Mouse (Mus musculus) MEL (cell line): ENCODE measurements around the gene Arhgap45. TPM values are rescaled to one million over a fixed set of nuclear protein-coding genes. Genes with fewer than 3 reads are reported as not detected.
A peak's percentile ranks its signal among the peaks of the same experiment; 100 is the strongest.

Source experiments
- DNase-seq: peaks from one replicate; pipeline ENCODE4 v3.0.0; 2011; ENCODE audit warnings: low read depth, low spot score
- H3K27ac ChIP-seq: 2 replicates; pipeline ENCODE4 v1.5.1; 2012; ENCODE audit warnings: low read depth, mild to moderate bottlenecking, control low read depth, low read length, moderate library complexity; ENCODE audit not compliant: control insufficient read depth
- H3K27me3 ChIP-seq, 2 experiments: fragments of 150-350 bp in 1 of 2; sonication (generic) in 1 of 2; 2 replicates each; pipeline ENCODE4 v1.6.1; 2012; ENCODE audit warnings: low read length in 2 of 2, mild to moderate bottlenecking in 2 of 2, improper control_type of control experiment in 1 of 2, moderate library complexity in 1 of 2; ENCODE audit not compliant: insufficient read depth in 2 of 2, control insufficient read depth in 1 of 2
- H3K36me3 ChIP-seq, 2 experiments: 2 replicates each; pipeline ENCODE4 v1.6.1; 2012 to 2014; ENCODE audit warnings: low read length in 2 of 2, improper control_type of control experiment in 1 of 2, inconsistent platforms in 1 of 2, mild to moderate bottlenecking in 1 of 2; ENCODE audit not compliant: insufficient read depth in 2 of 2, control insufficient read depth in 1 of 2
- H3K4me1 ChIP-seq, 2 experiments: fragments of 150-350 bp in 1 of 2; sonication (generic) in 1 of 2; 2 replicates each; pipeline ENCODE4 v1.6.1; 2012; ENCODE audit warnings: low read length in 2 of 2, improper control_type of control experiment in 1 of 2, mild to moderate bottlenecking in 1 of 2; ENCODE audit not compliant: insufficient read depth in 2 of 2, control insufficient read depth in 1 of 2
- H3K4me3 ChIP-seq, 2 experiments: fragments of 150-350 bp in 1 of 2; sonication (generic) in 1 of 2; 2 replicates each; pipeline ENCODE4 v1.5.1; 2012; ENCODE audit warnings: low read depth in 2 of 2, low read length in 2 of 2, mild to moderate bottlenecking in 2 of 2, moderate library complexity in 2 of 2, control low read depth in 1 of 2, improper control_type of control experiment in 1 of 2; ENCODE audit not compliant: control insufficient read depth in 1 of 2, insufficient read depth in 1 of 2
- H3K79me2 ChIP-seq: 2 replicates; pipeline ENCODE4 v1.6.1; 2012; ENCODE audit warnings: mild to moderate bottlenecking, low read length, moderate library complexity; ENCODE audit not compliant: control insufficient read depth, poor library complexity, insufficient read depth
- H3K9ac ChIP-seq: 2 replicates; pipeline ENCODE4 v1.6.1; 2012; ENCODE audit warnings: low read depth, mild to moderate bottlenecking, control low read depth, low read length, moderate library complexity; ENCODE audit not compliant: control insufficient read depth, poor library complexity, severe bottlenecking
- H3K9me3 ChIP-seq: fragments of 150-350 bp; sonication (generic); replicated peaks from 2 replicates; pipeline ENCODE4 v1.6.1; 2012; ENCODE audit warnings: mild to moderate bottlenecking, low read length, improper control_type of control experiment, moderate library complexity; ENCODE audit not compliant: insufficient read depth
- CHD1 ChIP-seq: IDR thresholded peaks from 2 replicates; pipeline ENCODE4 v1.6.1; 2012; ENCODE audit warnings: low read depth, mild to moderate bottlenecking, inconsistent platforms, low read length, improper control_type of control experiment
- ELF1 ChIP-seq: IDR thresholded peaks from 2 replicates; pipeline ENCODE4 v1.6.1; 2014; ENCODE audit warnings: low read depth, mild to moderate bottlenecking, inconsistent platforms, low read length, improper control_type of control experiment, moderate library complexity
- EP300 ChIP-seq, 2 experiments: IDR thresholded peaks; 2 replicates each; pipeline ENCODE4 v1.6.1; 2011; ENCODE audit warnings: improper control_type of control experiment in 2 of 2, low read length in 2 of 2, low read depth in 1 of 2, mild to moderate bottlenecking in 1 of 2
- ETS1 ChIP-seq: IDR thresholded peaks from 2 replicates; pipeline ENCODE4 v1.6.1; 2012; ENCODE audit warnings: low read depth, mild to moderate bottlenecking, inconsistent platforms, low read length, improper control_type of control experiment, moderate library complexity
- GABPA ChIP-seq: IDR thresholded peaks from 2 replicates; pipeline ENCODE4 v1.6.1; 2012; ENCODE audit warnings: low read depth, mild to moderate bottlenecking, inconsistent platforms, low read length, improper control_type of control experiment, moderate library complexity
- GATA1 ChIP-seq: IDR thresholded peaks from 2 replicates; pipeline ENCODE4 v1.6.1; 2011; ENCODE audit warnings: low read depth, low read length, improper control_type of control experiment
- HCFC1 ChIP-seq: IDR thresholded peaks from 2 replicates; pipeline ENCODE4 v1.6.1; 2012; ENCODE audit warnings: low read depth, mild to moderate bottlenecking, inconsistent platforms, low read length, improper control_type of control experiment, moderate library complexity
- JUND ChIP-seq: IDR thresholded peaks from 2 replicates; pipeline ENCODE4 v1.6.1; 2011; ENCODE audit warnings: low read depth, mild to moderate bottlenecking, improper control_type of control experiment, low read length
- KAT2A ChIP-seq: conservative IDR thresholded peaks from 2 replicates; pipeline ENCODE4 v1.6.1; 2012; ENCODE audit warnings: low read depth, low read length, improper control_type of control experiment, inconsistent platforms
- MAFK ChIP-seq: IDR thresholded peaks from 2 replicates; pipeline ENCODE4 v1.6.1; 2011; ENCODE audit warnings: low read depth, mild to moderate bottlenecking, low read length, improper control_type of control experiment, borderline replicate concordance
- MAX ChIP-seq: IDR thresholded peaks from 2 replicates; pipeline ENCODE4 v1.6.1; 2011; ENCODE audit warnings: low read length, improper control_type of control experiment
- MAZ ChIP-seq: IDR thresholded peaks from 2 replicates; pipeline ENCODE4 v1.6.1; 2012; ENCODE audit warnings: low read depth, mild to moderate bottlenecking, inconsistent platforms, low read length, improper control_type of control experiment
- MXI1 ChIP-seq: IDR thresholded peaks from 2 replicates; pipeline ENCODE4 v1.6.1; 2011; ENCODE audit warnings: mild to moderate bottlenecking, low read depth, low read length, improper control_type of control experiment
- MYC ChIP-seq: IDR thresholded peaks from 2 replicates; pipeline ENCODE4 v1.6.1; 2011; ENCODE audit warnings: low read depth, mild to moderate bottlenecking, low read length, improper control_type of control experiment, moderate library complexity
- RAD21 ChIP-seq: IDR thresholded peaks from 2 replicates; pipeline ENCODE4 v1.6.1; 2011; ENCODE audit warnings: mild to moderate bottlenecking, low read depth, low read length, improper control_type of control experiment
- RCOR1 ChIP-seq: IDR thresholded peaks from 2 replicates; pipeline ENCODE4 v1.6.1; 2012; ENCODE audit warnings: low read depth, mild to moderate bottlenecking, inconsistent platforms, low read length, improper control_type of control experiment
- SIN3A ChIP-seq: IDR thresholded peaks from 2 replicates; pipeline ENCODE4 v1.6.1; 2012; ENCODE audit warnings: low read length, improper control_type of control experiment, inconsistent platforms
- TBP ChIP-seq: IDR thresholded peaks from 2 replicates; pipeline ENCODE4 v1.8.0; 2011; ENCODE audit warnings: low read depth, low read length, improper control_type of control experiment
- TCF12 ChIP-seq: IDR thresholded peaks from 2 replicates; pipeline ENCODE4 v1.6.1; 2014; ENCODE audit warnings: low read depth, mild to moderate bottlenecking, inconsistent platforms, low read length, improper control_type of control experiment, moderate library complexity
- UBTF ChIP-seq: IDR thresholded peaks from 2 replicates; pipeline ENCODE4 v1.6.1; 2012; ENCODE audit warnings: low read depth, mild to moderate bottlenecking, inconsistent platforms, low read length, improper control_type of control experiment, moderate library complexity, borderline replicate concordance; ENCODE audit not compliant: insufficient read depth
- USF1 ChIP-seq: IDR thresholded peaks from 2 replicates; pipeline ENCODE4 v1.6.1; 2014; ENCODE audit warnings: low read depth, mild to moderate bottlenecking, inconsistent platforms, low read length, improper control_type of control experiment, moderate library complexity
- USF2 ChIP-seq, 2 experiments: IDR thresholded peaks; 2 replicates each; pipeline ENCODE4 v1.6.1; 2011 to 2012; ENCODE audit warnings: improper control_type of control experiment in 2 of 2, low read length in 2 of 2, borderline replicate concordance in 1 of 2, inconsistent platforms in 1 of 2, low read depth in 1 of 2, mild to moderate bottlenecking in 1 of 2; ENCODE audit not compliant: insufficient read depth in 1 of 2
- ZNF384 ChIP-seq: IDR thresholded peaks from 2 replicates; pipeline ENCODE4 v1.6.1; 2012; ENCODE audit warnings: low read depth, mild to moderate bottlenecking, inconsistent platforms, low read length, improper control_type of control experiment
- polyA plus RNA-seq, 2 experiments: library from polyadenylated mRNA; stranded (reverse) in 1 of 2; unstranded in 1 of 2; fragments of >175 nt in 1 of 2; fragments of >200 nt in 1 of 2; gene quantifications; 2 replicates each; pipeline versions ENCODE4 v1.2.1 to v1.2.4; 2012; ENCODE audit warnings: low replicate concordance in 2 of 2, low read depth in 1 of 2; ENCODE audit not compliant: insufficient read length in 2 of 2, insufficient read depth in 1 of 2, missing spikeins in 1 of 2
- total RNA-seq: library from RNA; depleted of rRNA; stranded (reverse); fragments of 300-350 nt; gene quantifications from 2 replicates; pipeline ENCODE4 v1.2.3, GENCODE M21; 2012

The Arhgap45 gene
- total and polyA plus RNA-seq, 3 experiments, result 26.2 to 53.6 TPM; not detected in 1

- Histone ChIP-seq H3K9me3 (no peaks in the 10 kb centered on the region), H3K4me3 (peak overlapping the region; percentile 27 to 36), H3K79me2 (peaks cover 4% of the 10 kb centered on the region), H3K36me3 (peaks cover 0 to 34% of the 10 kb centered on the region in 2 experiments; a peak in 2 of 4 replicates), H3K27me3 (no peaks in the 10 kb centered on the region), H3K27ac (peak overlapping the region; percentile 81), H3K4me1 (peaks cover 22 to 38% of the 10 kb centered on the region in 2 experiments), H3K9ac (peak overlapping the region; percentile 43)
- DNase-seq, result peak; percentile 75
- TF ChIP-seq CHD1 (0 out of 2 replicates have a peak, but pooled peaks have one; percentile 48), ZNF384 (peak; percentile 81), RCOR1 (peak; percentile 84), GABPA (no peak), USF1 (0 out of 2 replicates have a peak, but pooled peaks have one; percentile 21), USF2 (IDR thresholded peaks at IDR 0.05; ENCODE audit: borderline replicate concordance in 1 of 2, insufficient read depth in 1 of 2, low read depth in 1 of 2, low read length in 2 of 2) (no peak), ELF1 (peak; percentile 57; the same call in 1 of the 2 replicates), RAD21 (no peak), KAT2A (0 out of 2 replicates have a peak, but pooled peaks have one; percentile 7), MYC (peak; percentile 83; the same call in 1 of the 2 replicates), HCFC1 (peak; percentile 58; the same call in 1 of the 2 replicates), TBP (no peak), EP300 (IDR thresholded peaks at IDR 0.05; ENCODE audit: low read depth in 1 of 2, low read length in 2 of 2) (peak; percentile 87 to 93), GATA1 (peak; percentile 99), MAFK (peak; percentile 84), MXI1 (peak; percentile 92), UBTF (no peak), ETS1 (peak; percentile 95), MAX (peak; percentile 57; the same call in 1 of the 2 replicates), MAZ (peak; percentile 92), JUND (peak; percentile 95), SIN3A (peak; percentile 92), TCF12 (peak; percentile 84)
Measured at GRCm38 (mm10) chr10:80048834-80049233, 32.4 kb downstream of the Arhgap45 start.
